Mouse (Mus musculus) small intestine, adult 2 months (tissue): ENCODE data around the gene Gm44965.

Experiments
- CTCF ChIP-seq: fragments of 200-500 bp; IDR thresholded peaks from 2 replicates; pipeline ENCODE4 v1.5.1; 2012; ENCODE audit warnings: low read depth, mild to moderate bottlenecking, control low read depth, inconsistent platforms, low read length, moderate library complexity, mixed read lengths; ENCODE audit not compliant: insufficient replicate concordance, insufficient read length; ENCODE audit errors: extremely low read depth
- POLR2A ChIP-seq: fragments of 200-500 bp; IDR thresholded peaks from 2 replicates; pipeline ENCODE4 v1.6.1; 2012; ENCODE audit warnings: low read depth, mild to moderate bottlenecking, control low read depth, inconsistent platforms, low read length, moderate library complexity

DNA sequence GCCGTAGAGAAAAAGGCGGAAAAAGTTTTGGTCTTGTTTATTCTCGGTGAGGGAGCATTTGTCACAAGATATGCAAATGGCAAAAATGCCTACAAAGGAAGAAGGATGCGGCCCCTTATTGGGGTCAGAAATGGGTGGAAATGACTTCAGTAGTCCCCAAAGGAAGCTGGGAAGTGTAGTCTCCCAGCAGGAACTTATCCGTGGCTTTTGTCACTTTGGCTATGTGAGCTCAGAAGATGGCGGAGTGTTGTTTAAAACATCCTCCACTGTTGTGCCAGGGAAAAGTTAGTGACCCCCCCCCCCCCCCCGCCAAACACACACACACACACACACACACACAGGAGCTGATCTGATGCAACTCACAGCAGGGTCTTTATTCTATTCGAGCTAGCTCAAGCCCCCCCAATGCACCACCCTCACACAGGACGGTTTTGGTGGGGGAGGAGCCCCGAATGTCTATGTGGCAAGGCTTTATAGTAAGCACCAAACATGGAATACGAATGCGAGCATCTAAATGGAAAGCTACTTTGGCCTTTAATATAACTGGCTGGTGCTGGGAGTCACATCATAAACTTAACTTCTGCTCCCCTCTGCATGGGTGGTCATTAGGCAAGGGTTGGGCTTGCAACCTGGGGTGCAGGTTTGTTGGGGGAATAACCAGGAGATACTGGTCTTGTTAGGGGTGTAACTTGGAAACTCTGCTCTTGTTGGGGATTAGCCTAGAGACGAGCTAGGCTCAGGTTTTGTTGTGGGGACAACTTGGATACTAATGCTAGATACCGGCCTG lies 38.4 kb upstream of the Gm44965 start:
- TF ChIP-seq POLR2A (no peak), CTCF (no peak)
